Mouse (Mus musculus): ENCODE data around the gene Lrrc2.

DNA sequence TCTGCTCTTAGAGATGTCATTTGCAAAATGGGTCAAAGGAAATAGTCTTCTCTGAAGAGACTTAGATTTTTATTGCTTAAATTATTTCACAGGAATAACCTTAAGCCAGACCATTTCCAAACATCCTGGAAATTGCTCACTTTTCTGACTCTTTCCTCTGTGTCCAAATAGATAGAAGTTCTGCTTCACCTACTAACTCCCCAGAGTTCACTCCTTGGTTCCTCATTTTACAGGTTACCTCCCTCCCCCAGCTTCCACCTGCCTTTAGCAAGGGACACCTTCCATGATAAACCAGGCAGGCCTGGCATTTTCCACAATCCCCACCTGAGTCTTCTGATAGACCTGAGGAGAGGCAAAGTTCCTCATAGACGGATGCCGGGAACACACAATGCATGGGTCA, 55.2 kb downstream of the Lrrc2 start:
- TF ChIP-seq POLR2A (IDR thresholded peaks at IDR 0.05; ENCODE audit: control insufficient read depth, extremely low read depth, insufficient read depth, low read length, poor library complexity) (no peak), CTCF (IDR thresholded peaks at IDR 0.05; ENCODE audit: borderline replicate concordance, control insufficient read depth, extremely low read depth, insufficient read depth, low read length, poor library complexity) (no peak)
